ENCODE assay signal across 11 mouse cellular contexts in genomic region chr13:23749563-23750121, GRCm38 (mm10). TPM values are rescaled to one million over a fixed set of nuclear protein-coding genes. Genes with fewer than 3 reads are reported as not detected.
DNase-seq lines count a peak whose midpoint lies in the region; ATAC-seq and TF ChIP-seq lines count a peak whose summit lies in the region.
"Had no signal": no experiment of that assay in that cellular context is flagged by ENCODE, and none has a peak within 500 bp of the region (broad histone marks: within the 10 kb centered on the region; RNA-seq: fewer than 3 reads in every experiment).

No protein-coding gene starts in this region.

- TF ChIP-seq EP300 in lung, postnatal 0 days (IDR thresholded peaks at IDR 0.05), result peak; percentile 52; the same call in 1 of the 2 replicates

- H3K27me3 ChIP-seq in lung, postnatal 0 days (replicated peaks; ENCODE audit: insufficient read depth, low read length), result no peaks in the 10 kb centered on the region
- H3K27me3 ChIP-seq in embryonic facial prominence, embryonic 14.5 days (replicated peaks; ENCODE audit: control insufficient read depth, insufficient read depth, low read length), result no peaks in the 10 kb centered on the region
- H3K27me3 ChIP-seq in liver, embryonic 15.5 days, result no peaks in the 10 kb centered on the region
- H3K27me3 ChIP-seq: megakaryocyte, embryonic 14.5 days had no signal

- no peak for TF ChIP-seq CTCF in lung, postnatal 0 days (IDR thresholded peaks at IDR 0.05)

- H3K36me3 ChIP-seq in lung, postnatal 0 days (ENCODE audit: insufficient read depth, low read length), result no peaks in the 10 kb centered on the region
- H3K36me3 ChIP-seq in embryonic facial prominence, embryonic 14.5 days (ENCODE audit: control insufficient read depth, insufficient read depth, low read length), result no peaks in the 10 kb centered on the region
- H3K36me3 ChIP-seq in liver, embryonic 15.5 days (replicated peaks), result no peaks in the 10 kb centered on the region

- no peaks in the 10 kb centered on the region; the same call in 1 of the 2 replicates for H3K4me1 ChIP-seq in lung, postnatal 0 days (ENCODE audit: insufficient read depth, low read depth, low read length)
- peaks cover 10% of the 10 kb centered on the region for H3K4me1 ChIP-seq in embryonic facial prominence, embryonic 14.5 days (ENCODE audit: control insufficient read depth, insufficient read depth, low read length)
- peaks cover 35% of the 10 kb centered on the region for H3K4me1 ChIP-seq in liver, embryonic 15.5 days (replicated peaks)

- H3K9me3 ChIP-seq in lung, postnatal 0 days (ENCODE audit: low read length), result no peaks in the 10 kb centered on the region
- no peaks in the 10 kb centered on the region for H3K9me3 ChIP-seq in embryonic facial prominence, embryonic 14.5 days (ENCODE audit: control insufficient read depth, low read length)
- no peaks in the 10 kb centered on the region for H3K9me3 ChIP-seq in liver, embryonic 15.5 days (replicated peaks)
- H3K9me3 ChIP-seq: megakaryocyte, embryonic 14.5 days had no signal

- ATAC-seq in lung, postnatal 0 days, result no peak
- no peak for ATAC-seq in embryonic facial prominence, embryonic 14.5 days (ENCODE audit: low read depth)
- no peak for ATAC-seq in liver, embryonic 15.5 days (ENCODE audit: insufficient read depth)

- no peak overlapping the region for H3K27ac ChIP-seq in lung, postnatal 0 days (ENCODE audit: low read length)
- H3K27ac ChIP-seq in embryonic facial prominence, embryonic 14.5 days (replicated peaks; ENCODE audit: low read depth, low read length), result peak overlapping the region; percentile 95
- H3K27ac ChIP-seq in liver, embryonic 15.5 days (replicated peaks), result peak overlapping the region; percentile 99

- DNase-seq in heart, adult 11 months, result peak; percentile 68
- DNase-seq in heart, adult 8-10 months (ENCODE audit: low spot score), result no peak
- no peak for DNase-seq in lung, postnatal 0 days (ENCODE audit: low spot score)
- no peak for DNase-seq in lung, postnatal 10 days
- DNase-seq in embryonic facial prominence, embryonic 14.5 days (ENCODE audit: low spot score), result no peak
- DNase-seq in frontal cortex, postnatal 25 days (ENCODE audit: low spot score in 2 of 2), result no peak
- no peak for DNase-seq in thymus, postnatal 4 days
- DNase-seq: cerebellum, adult 9-11 months; heart, postnatal 4 days had no signal

- H3K9ac ChIP-seq in lung, postnatal 0 days (replicated peaks; ENCODE audit: low read depth), result no peak overlapping the region
- no peak overlapping the region for H3K9ac ChIP-seq in embryonic facial prominence, embryonic 14.5 days (ENCODE audit: low read depth, low read length)
- peak overlapping the region; percentile 17 for H3K9ac ChIP-seq in liver, embryonic 15.5 days

- no peak overlapping the region for H3K4me2 ChIP-seq in lung, postnatal 0 days (replicated peaks; ENCODE audit: low read depth, low read length)
- no peak overlapping the region for H3K4me2 ChIP-seq in embryonic facial prominence, embryonic 14.5 days (ENCODE audit: low read depth, low read length)
- H3K4me2 ChIP-seq in liver, embryonic 15.5 days, result no peak overlapping the region

- 86% methylated on average over 5 of the region's 5 CpGs for WGBS in lung, postnatal 0 days
- WGBS in embryonic facial prominence, embryonic 14.5 days, result 95% methylated on average over 5 of the region's 5 CpGs
- 76% methylated on average over 5 of the region's 5 CpGs for WGBS in liver, embryonic 15.5 days (ENCODE audit: insufficient replicate concordance)

- H3K4me3 ChIP-seq in lung, postnatal 0 days (ENCODE audit: low read depth, low read length), result no peak overlapping the region
- no peak overlapping the region for H3K4me3 ChIP-seq in embryonic facial prominence, embryonic 14.5 days (ENCODE audit: low read depth, low read length)
- H3K4me3 ChIP-seq in liver, embryonic 15.5 days (replicated peaks), result no peak overlapping the region
- H3K4me3 ChIP-seq: megakaryocyte, embryonic 14.5 days had no signal

RNA-seq across cellular contexts. Expression of gene Hist1h2ab, which starts 1.3 kb away (rescaled TPM):
- total RNA-seq in heart, adult 8-10 months (2022), result 1 to 10 TPM in 3 of 4 experiments, not detected in 1; 2.4 to 8.4 (median 4.0) TPM
- polyA plus RNA-seq in lung, postnatal 0 days (2015; fragmentation: Nextera tagmentation; extraction: Ambion mirVana), result 5.3 and 6.1 TPM in 2 replicates
- 30.2 and 32.6 TPM in 2 replicates for polyA plus RNA-seq in embryonic facial prominence, embryonic 14.5 days (2014; fragmentation: Nextera tagmentation; extraction: Ambion mirVana)
- 60.0 and 64.5 TPM in 2 replicates for polyA plus RNA-seq in liver, embryonic 15.5 days (2015; fragmentation: Nextera tagmentation; extraction: Ambion mirVana)

RNA-seq across cellular contexts. Expression of gene Hist1h3b, which starts 2.4 kb away (rescaled TPM):
- total RNA-seq in heart, adult 8-10 months (2022), result 10 to 100 TPM in 1 of 4 experiments, 1 to 10 TPM in 3; 2.4 to 16.9 (median 4.5) TPM
- polyA plus RNA-seq in lung, postnatal 0 days (2015; fragmentation: Nextera tagmentation; extraction: Ambion mirVana), result 2.6 and 3.0 TPM in 2 replicates
- polyA plus RNA-seq in embryonic facial prominence, embryonic 14.5 days (2014; fragmentation: Nextera tagmentation; extraction: Ambion mirVana), result 6.6 and 11.5 TPM in 2 replicates
- 13.6 and 15.4 TPM in 2 replicates for polyA plus RNA-seq in liver, embryonic 15.5 days (2015; fragmentation: Nextera tagmentation; extraction: Ambion mirVana)

RNA-seq across cellular contexts. Expression of gene Hist1h2bb, which starts 3.1 kb away (rescaled TPM):
- total RNA-seq in heart, adult 8-10 months (2022), result 1 to 10 TPM; 2.6 to 6.9 (median 4.0) TPM
- 0.99 TPM in 1 of 2 replicates, not detected in the other for polyA plus RNA-seq in lung, postnatal 0 days (2015; fragmentation: Nextera tagmentation; extraction: Ambion mirVana)
- 1.2 and 2.1 TPM in 2 replicates for polyA plus RNA-seq in embryonic facial prominence, embryonic 14.5 days (2014; fragmentation: Nextera tagmentation; extraction: Ambion mirVana)
- 5.6 and 5.7 TPM in 2 replicates for polyA plus RNA-seq in liver, embryonic 15.5 days (2015; fragmentation: Nextera tagmentation; extraction: Ambion mirVana)

RNA-seq across cellular contexts. Expression of gene Hist1h3c, which starts 4.2 kb away (rescaled TPM):
- 1 to 10 TPM in 2 of 4 experiments, under 1 TPM in 1, not detected in 1; 0.82 to 5.6 (median 2.3) TPM for total RNA-seq in heart, adult 8-10 months (2022)
- 0.27 TPM in 1 of 2 replicates, not detected in the other for polyA plus RNA-seq in lung, postnatal 0 days (2015; fragmentation: Nextera tagmentation; extraction: Ambion mirVana)
- 5.1 and 7.5 TPM in 2 replicates for polyA plus RNA-seq in embryonic facial prominence, embryonic 14.5 days (2014; fragmentation: Nextera tagmentation; extraction: Ambion mirVana)
- 6.4 and 7.3 TPM in 2 replicates for polyA plus RNA-seq in liver, embryonic 15.5 days (2015; fragmentation: Nextera tagmentation; extraction: Ambion mirVana)

RNA-seq across cellular contexts. Expression of gene Hist1h4b, which starts 7.2 kb away (rescaled TPM):
- total RNA-seq in heart, adult 8-10 months (2022), result 1 to 10 TPM; 5.4 to 9.6 (median 6.8) TPM
- polyA plus RNA-seq in lung, postnatal 0 days (2015; fragmentation: Nextera tagmentation; extraction: Ambion mirVana), result 0.57 and 0.73 TPM in 2 replicates
- polyA plus RNA-seq in embryonic facial prominence, embryonic 14.5 days (2014; fragmentation: Nextera tagmentation; extraction: Ambion mirVana), result 3.5 and 4.7 TPM in 2 replicates
- polyA plus RNA-seq in liver, embryonic 15.5 days (2015; fragmentation: Nextera tagmentation; extraction: Ambion mirVana), result 2.7 and 4.1 TPM in 2 replicates
